Comparison of ENCODE assay signal across 9 mouse cellular contexts in genomic region chr6:135364891-135365301, GRCm38 (mm10). TPM values are rescaled to one million over a fixed set of nuclear protein-coding genes. Genes with fewer than 3 reads are reported as not detected.
DNase-seq lines count a peak whose midpoint lies in the region; ATAC-seq and TF ChIP-seq lines count a peak whose summit lies in the region.
"Had no signal": no experiment of that assay in that cellular context is flagged by ENCODE, and none has a peak within 500 bp of the region (broad histone marks: within the 10 kb centered on the region; RNA-seq: fewer than 3 reads in every experiment).

No protein-coding gene starts in this region.

- H3K27ac ChIP-seq in liver, embryonic 13.5 days, result no peak overlapping the region
- peak overlapping the region; percentile 76 for H3K27ac ChIP-seq in intestine, embryonic 14.5 days (ENCODE audit: low read depth)
- H3K27ac ChIP-seq in lung, embryonic 16.5 days (ENCODE audit: low read length), result peak overlapping the region; percentile 87
- no peak overlapping the region for H3K27ac ChIP-seq in layer of hippocampus, adult 2 months
- no peak overlapping the region for H3K27ac ChIP-seq in forebrain, embryonic 16.5 days (ENCODE audit: low read length)
- no peak overlapping the region for H3K27ac ChIP-seq in midbrain, embryonic 14.5 days (replicated peaks; ENCODE audit: low read depth, low read length)

- H3K27me3 ChIP-seq in liver, embryonic 13.5 days, result no peaks in the 10 kb centered on the region
- no peaks in the 10 kb centered on the region for H3K27me3 ChIP-seq in intestine, embryonic 14.5 days (replicated peaks; ENCODE audit: control insufficient read depth, insufficient read depth, low read length)
- H3K27me3 ChIP-seq in lung, embryonic 16.5 days (ENCODE audit: control insufficient read depth, insufficient read depth, low read depth, low read length), result no peaks in the 10 kb centered on the region
- no peaks in the 10 kb centered on the region for H3K27me3 ChIP-seq in forebrain, embryonic 16.5 days (replicated peaks; ENCODE audit: control insufficient read depth, insufficient read depth, low read length)
- H3K27me3 ChIP-seq in midbrain, embryonic 14.5 days (ENCODE audit: control insufficient read depth, insufficient read depth, low read length), result no peaks in the 10 kb centered on the region

- H3K4me3 ChIP-seq in liver, embryonic 13.5 days (replicated peaks), result no peak overlapping the region
- peak overlapping the region; percentile 22; the same call in 1 of the 2 replicates for H3K4me3 ChIP-seq in intestine, embryonic 14.5 days (ENCODE audit: low read depth, low read length)
- peak overlapping the region; percentile 48 for H3K4me3 ChIP-seq in lung, embryonic 16.5 days (ENCODE audit: low read length)
- H3K4me3 ChIP-seq in layer of hippocampus, adult 2 months, result no peak overlapping the region
- H3K4me3 ChIP-seq in forebrain, embryonic 16.5 days (replicated peaks; ENCODE audit: low read length), result no peak overlapping the region
- no peak overlapping the region for H3K4me3 ChIP-seq in midbrain, embryonic 14.5 days (replicated peaks; ENCODE audit: low read depth, low read length)

- 62% methylated on average over 6 of the region's 6 CpGs for WGBS in liver, embryonic 13.5 days (ENCODE audit: insufficient replicate concordance)
- 61% methylated on average over 6 of the region's 6 CpGs for WGBS in intestine, embryonic 14.5 days
- WGBS in lung, embryonic 16.5 days, result 37% methylated on average over 6 of the region's 6 CpGs
- WGBS in forebrain, embryonic 16.5 days, result 79% methylated on average over 6 of the region's 6 CpGs
- 91% methylated on average over 6 of the region's 6 CpGs for WGBS in midbrain, embryonic 14.5 days

- DNase-seq in liver, embryonic 13.5 days, result no peak
- no peak for DNase-seq in liver
- DNase-seq in gastrocnemius, postnatal 25 days, result peak; percentile 89
- DNase-seq in intestine, embryonic 14.5 days (ENCODE audit: low spot score), result no peak
- DNase-seq in layer of hippocampus, adult 2 months (ENCODE audit: low spot score in 2 of 2), result no peak
- no peak for DNase-seq in midbrain, embryonic 14.5 days

- no peaks in the 10 kb centered on the region for H3K36me3 ChIP-seq in liver, embryonic 13.5 days
- H3K36me3 ChIP-seq in intestine, embryonic 14.5 days (ENCODE audit: control insufficient read depth, insufficient read depth, low read length), result no peaks in the 10 kb centered on the region
- H3K36me3 ChIP-seq in lung, embryonic 16.5 days (ENCODE audit: control insufficient read depth, insufficient read depth, low read length), result peaks cover 6% of the 10 kb centered on the region
- H3K36me3 ChIP-seq in forebrain, embryonic 16.5 days (ENCODE audit: control insufficient read depth, insufficient read depth), result no peaks in the 10 kb centered on the region
- H3K36me3 ChIP-seq in midbrain, embryonic 14.5 days (ENCODE audit: control insufficient read depth, insufficient read depth, low read length), result no peaks in the 10 kb centered on the region

- H3K4me2 ChIP-seq in liver, embryonic 13.5 days, result no peak overlapping the region
- H3K4me2 ChIP-seq in intestine, embryonic 14.5 days (ENCODE audit: low read length), result peak overlapping the region; percentile 39
- H3K4me2 ChIP-seq in lung, embryonic 16.5 days (ENCODE audit: low read depth, low read length), result peak overlapping the region; percentile 52
- H3K4me2 ChIP-seq in forebrain, embryonic 16.5 days (ENCODE audit: low read length), result no peak overlapping the region
- no peak overlapping the region for H3K4me2 ChIP-seq in midbrain, embryonic 14.5 days (ENCODE audit: low read length)

- ATAC-seq in liver, embryonic 13.5 days (ENCODE audit: low read depth), result peak; percentile 35; the same call in 1 of the 2 replicates
- ATAC-seq in intestine, embryonic 14.5 days (replicated peaks; ENCODE audit: low FRiP score, low TSS enrichment, low read depth), result 0 out of 2 replicates have a peak, but pooled peaks have one; percentile 22
- peak; percentile 85 for ATAC-seq in lung, embryonic 16.5 days (ENCODE audit: low read depth)
- no peak for ATAC-seq in forebrain, embryonic 16.5 days
- no peak for ATAC-seq in midbrain, embryonic 14.5 days (ENCODE audit: low FRiP score, low TSS enrichment)

- H3K9me3 ChIP-seq in liver, embryonic 13.5 days (replicated peaks), result no peaks in the 10 kb centered on the region
- H3K9me3 ChIP-seq in intestine, embryonic 14.5 days (ENCODE audit: control insufficient read depth, low read length), result no peaks in the 10 kb centered on the region
- no peaks in the 10 kb centered on the region for H3K9me3 ChIP-seq in lung, embryonic 16.5 days (ENCODE audit: control insufficient read depth, low read length)
- no peaks in the 10 kb centered on the region for H3K9me3 ChIP-seq in forebrain, embryonic 16.5 days (ENCODE audit: control insufficient read depth, low read length)
- H3K9me3 ChIP-seq in midbrain, embryonic 14.5 days (ENCODE audit: control insufficient read depth, low read length), result no peaks in the 10 kb centered on the region

- H3K4me1 ChIP-seq in liver, embryonic 13.5 days (replicated peaks), result peaks cover 11% of the 10 kb centered on the region; the same call in 1 of the 2 replicates
- peaks cover 54% of the 10 kb centered on the region for H3K4me1 ChIP-seq in intestine, embryonic 14.5 days (replicated peaks; ENCODE audit: control insufficient read depth, insufficient read depth, low read length)
- peaks cover 71% of the 10 kb centered on the region for H3K4me1 ChIP-seq in lung, embryonic 16.5 days (replicated peaks; ENCODE audit: control insufficient read depth, insufficient read depth, low read length)
- H3K4me1 ChIP-seq in forebrain, embryonic 16.5 days (replicated peaks; ENCODE audit: control insufficient read depth, insufficient read depth, low read length), result peaks cover 16% of the 10 kb centered on the region
- no peaks in the 10 kb centered on the region; the same call in 1 of the 2 replicates for H3K4me1 ChIP-seq in midbrain, embryonic 14.5 days (ENCODE audit: control insufficient read depth, insufficient read depth, low read length)

- no peak overlapping the region for H3K9ac ChIP-seq in liver, embryonic 13.5 days
- H3K9ac ChIP-seq in intestine, embryonic 14.5 days (ENCODE audit: low read length), result no peak overlapping the region
- H3K9ac ChIP-seq in lung, embryonic 16.5 days (ENCODE audit: low read length), result peak overlapping the region; percentile 70
- no peak overlapping the region for H3K9ac ChIP-seq in forebrain, embryonic 16.5 days (replicated peaks; ENCODE audit: low read depth, low read length)
- no peak overlapping the region for H3K9ac ChIP-seq in midbrain, embryonic 14.5 days (replicated peaks; ENCODE audit: low read length)

- no peak for TF ChIP-seq CTCF in layer of hippocampus, adult 2 months (conservative IDR thresholded peaks at IDR 0.05)

RNA-seq across cellular contexts. Expression of gene Emp1, which starts 2.6 kb away (rescaled TPM):
- 1.7 and 1.8 TPM in 2 replicates for polyA plus RNA-seq in liver, embryonic 13.5 days (2015; fragmentation: Nextera tagmentation; extraction: Ambion mirVana)
- total RNA-seq in gastrocnemius, postnatal 25 days (2021), result 10 to 100 TPM; 47.3 to 59.7 TPM
- 12.7 and 15.2 TPM in 2 replicates for polyA plus RNA-seq in intestine, embryonic 14.5 days (2014; fragmentation: Nextera tagmentation; extraction: Ambion mirVana)
- polyA plus RNA-seq in lung, embryonic 16.5 days (2015; fragmentation: Nextera tagmentation; extraction: Ambion mirVana), result 114 TPM in 2 replicates
- total RNA-seq in layer of hippocampus, adult 2 months (2021), result 1 to 10 TPM; 2.0 to 2.8 TPM
- polyA plus RNA-seq in forebrain, embryonic 16.5 days (2015; fragmentation: Nextera tagmentation; extraction: Ambion mirVana), result 4.7 and 9.2 TPM in 2 replicates
- 1.4 and 3.6 TPM in 2 replicates for polyA plus RNA-seq in midbrain, embryonic 14.5 days (2014; fragmentation: Nextera tagmentation; extraction: Ambion mirVana)

RNA-seq across cellular contexts. Expression of gene Pbp2, which starts 54.7 kb away (rescaled TPM):
- polyA plus RNA-seq in liver, embryonic 13.5 days (2015; fragmentation: Nextera tagmentation; extraction: Ambion mirVana), result not detected in 2 replicates
- not detected for total RNA-seq in gastrocnemius, postnatal 25 days (2021)
- polyA plus RNA-seq in intestine, embryonic 14.5 days (2014; fragmentation: Nextera tagmentation; extraction: Ambion mirVana), result 0.13 and 0.32 TPM in 2 replicates
- 0.15 and 0.49 TPM in 2 replicates for polyA plus RNA-seq in lung, embryonic 16.5 days (2015; fragmentation: Nextera tagmentation; extraction: Ambion mirVana)
- under 1 TPM in 1 of 2 experiments, not detected in 1; 0.27 TPM for total RNA-seq in layer of hippocampus, adult 2 months (2021)
- polyA plus RNA-seq in forebrain, embryonic 16.5 days (2015; fragmentation: Nextera tagmentation; extraction: Ambion mirVana), result not detected in 2 replicates
- polyA plus RNA-seq in midbrain, embryonic 14.5 days (2014; fragmentation: Nextera tagmentation; extraction: Ambion mirVana), result not detected in 2 replicates
- polyA plus RNA-seq: spleen, adult 2 months had no signal

Comparison
In these comparisons a context has a peak if more than half of its experiments do, and no peak if none do; other contexts are left out.
1. ATAC-seq: peak in liver, embryonic 13.5 days (single experiment), intestine, embryonic 14.5 days (single experiment) and lung, embryonic 16.5 days (single experiment); none in forebrain, embryonic 16.5 days (single experiment) and midbrain, embryonic 14.5 days (single experiment).
2. H3K27ac ChIP-seq: peak in intestine, embryonic 14.5 days (single experiment) and lung, embryonic 16.5 days (single experiment); none in liver, embryonic 13.5 days (single experiment), layer of hippocampus, adult 2 months (single experiment), forebrain, embryonic 16.5 days (single experiment) and midbrain, embryonic 14.5 days (single experiment).
3. H3K4me2 ChIP-seq: peak in intestine, embryonic 14.5 days (single experiment) and lung, embryonic 16.5 days (single experiment); none in liver, embryonic 13.5 days (single experiment), forebrain, embryonic 16.5 days (single experiment) and midbrain, embryonic 14.5 days (single experiment).
4. H3K4me3 ChIP-seq: peak in intestine, embryonic 14.5 days (single experiment) and lung, embryonic 16.5 days (single experiment); none in liver, embryonic 13.5 days (single experiment), layer of hippocampus, adult 2 months (single experiment), forebrain, embryonic 16.5 days (single experiment) and midbrain, embryonic 14.5 days (single experiment).